Mouse (Mus musculus) embryonic fibroblast, embryonic 13.5 days (primary cell): ENCODE measurements around the gene Veph1. TPM values are rescaled to one million over a fixed set of nuclear protein-coding genes. Genes with fewer than 3 reads are reported as not detected.

Source experiments
- H3K27ac ChIP-seq: 2 replicates; pipeline ENCODE4 v1.5.1; 2012; ENCODE audit warnings: low read length, control low read depth, inconsistent platforms; ENCODE audit not compliant: insufficient read depth
- H3K4me1 ChIP-seq: 2 replicates; pipeline ENCODE4 v1.6.1; 2011; ENCODE audit warnings: low read length; ENCODE audit not compliant: control insufficient read depth, insufficient read depth
- H3K4me3 ChIP-seq: 2 replicates; pipeline ENCODE4 v1.5.1; 2011; ENCODE audit warnings: mild to moderate bottlenecking, control low read depth, low read length; ENCODE audit not compliant: insufficient read depth
- CTCF ChIP-seq: IDR thresholded peaks from 2 replicates; pipeline ENCODE4 v1.5.1; 2011; ENCODE audit warnings: mild to moderate bottlenecking, control low read depth, low read length, moderate library complexity, borderline replicate concordance; ENCODE audit not compliant: insufficient read depth
- POLR2A ChIP-seq: IDR thresholded peaks from 2 replicates; pipeline ENCODE4 v1.6.1; 2011; ENCODE audit warnings: low read depth, mild to moderate bottlenecking, control low read depth, low read length, moderate library complexity
- polyA plus RNA-seq: library from polyadenylated mRNA; stranded (reverse); fragments of >200 nt; gene quantifications from 2 replicates; pipeline ENCODE4 v1.2.4, GENCODE M21; 2011; ENCODE audit warnings: low read depth; ENCODE audit not compliant: missing spikeins, insufficient read length

Gene Veph1
- polyA plus RNA-seq, 1 experiment: 0.42 TPM

DNA sequence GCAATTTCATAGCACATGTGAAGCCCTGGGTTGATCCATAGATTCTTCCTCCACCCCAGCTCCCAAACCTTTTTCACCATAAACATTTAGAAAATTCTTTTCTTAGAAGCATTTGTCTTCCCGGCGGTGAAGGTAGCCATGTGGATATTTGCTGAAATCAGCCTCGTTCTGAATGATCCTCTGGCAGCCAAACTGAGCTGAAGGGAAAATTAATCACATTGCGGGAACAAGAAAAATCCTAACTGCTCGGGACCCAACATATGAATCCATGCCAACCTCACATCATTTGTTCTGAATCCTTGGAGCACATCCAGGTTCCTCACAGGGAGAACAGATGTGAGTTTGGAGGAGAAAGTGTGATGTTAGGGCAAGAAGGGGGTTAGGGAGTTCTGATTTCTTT, 123.7 kb downstream of the Veph1 start:
- Histone ChIP-seq H3K4me1 (no peaks in the 10 kb centered on the region), H3K27ac (peak overlapping the region; percentile 73; the same call in 1 of the 2 replicates), H3K4me3 (no peak overlapping the region)
- TF ChIP-seq CTCF: no peak
- TF ChIP-seq POLR2A: no peak

- no peak for TF ChIP-seq POLR2A
- TF ChIP-seq CTCF: no peak
- Histone ChIP-seq H3K4me3 (no peak overlapping the region), H3K4me1 (peaks cover 2% of the 10 kb centered on the region; the same call in 1 of the 2 replicates), H3K27ac (no peak overlapping the region)
These were observed 126.6 kb downstream of the Veph1 start for GRCm38 (mm10) chr3:66169873-66170538.

DNA sequence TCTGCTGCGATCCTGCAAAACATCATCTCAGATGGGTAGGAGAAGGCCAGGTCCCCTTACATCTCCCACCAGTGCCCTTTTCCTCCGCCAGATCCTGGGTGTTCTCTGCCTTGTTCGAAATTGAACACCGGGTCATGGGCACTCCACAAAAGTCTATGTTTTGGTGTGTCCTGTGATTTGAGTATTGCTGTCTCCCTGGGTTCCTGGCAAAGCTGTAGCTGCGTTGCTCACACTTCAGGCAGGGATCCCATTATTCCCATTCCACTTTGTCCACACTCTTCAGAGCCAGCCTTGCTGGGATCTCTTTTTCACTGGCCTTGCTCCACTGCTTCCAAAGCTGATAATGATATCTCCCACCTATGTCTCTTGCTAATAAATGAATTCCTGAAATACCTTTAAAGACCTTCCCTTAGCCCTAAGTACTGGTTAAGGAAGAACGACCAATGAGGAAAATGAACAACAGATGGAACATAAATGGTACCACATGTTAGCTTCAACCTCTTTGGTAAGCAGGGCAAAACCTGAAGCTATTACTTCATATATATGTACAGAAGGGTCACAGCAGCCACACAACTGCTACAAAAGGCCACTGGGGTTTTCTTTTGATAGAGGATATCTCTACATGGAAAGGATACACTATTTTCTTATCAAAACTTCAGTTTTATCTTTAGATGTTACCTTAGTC, 129.9 kb downstream of the Veph1 start:
- Histone ChIP-seq H3K27ac (peak overlapping the region; percentile 22; the same call in 1 of the 2 replicates), H3K4me1 (peaks cover 2% of the 10 kb centered on the region; the same call in 1 of the 2 replicates), H3K4me3 (no peak overlapping the region)
- no peak for TF ChIP-seq CTCF
- TF ChIP-seq POLR2A: no peak

GRCm38 (mm10) chr3:66165026-66165425, 131.6 kb downstream of the Veph1 start:
- H3K4me1 ChIP-seq: peaks cover 2% of the 10 kb centered on the region; the same call in 1 of the 2 replicates
- TF ChIP-seq POLR2A (no peak), CTCF (no peak)
- H3K27ac ChIP-seq: no peak overlapping the region
- H3K4me3 ChIP-seq: no peak overlapping the region

DNA sequence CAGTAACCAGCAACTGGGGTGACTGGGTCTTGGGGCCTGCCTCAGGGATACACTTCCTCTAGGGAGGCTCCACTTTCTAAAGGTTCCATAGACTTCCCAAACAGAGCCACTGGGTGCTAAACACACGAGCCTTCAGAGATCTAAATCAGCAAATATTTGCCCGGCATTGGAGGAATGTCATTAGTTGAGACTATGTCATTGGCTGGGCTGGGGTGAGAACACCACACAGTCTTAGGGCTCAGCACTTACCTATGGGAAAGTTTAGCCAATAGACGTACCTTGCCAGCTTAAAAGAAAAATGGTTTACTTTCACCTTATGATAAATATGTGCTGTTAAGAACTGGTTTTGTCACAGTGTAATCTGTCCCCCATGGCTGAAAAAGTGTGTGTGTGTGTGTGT, 132.1 kb downstream of the Veph1 start:
- Histone ChIP-seq H3K4me3 (no peak overlapping the region), H3K4me1 (peaks cover 2% of the 10 kb centered on the region; the same call in 1 of the 2 replicates), H3K27ac (no peak overlapping the region)
- TF ChIP-seq POLR2A: no peak
- no peak for TF ChIP-seq CTCF

DNA sequence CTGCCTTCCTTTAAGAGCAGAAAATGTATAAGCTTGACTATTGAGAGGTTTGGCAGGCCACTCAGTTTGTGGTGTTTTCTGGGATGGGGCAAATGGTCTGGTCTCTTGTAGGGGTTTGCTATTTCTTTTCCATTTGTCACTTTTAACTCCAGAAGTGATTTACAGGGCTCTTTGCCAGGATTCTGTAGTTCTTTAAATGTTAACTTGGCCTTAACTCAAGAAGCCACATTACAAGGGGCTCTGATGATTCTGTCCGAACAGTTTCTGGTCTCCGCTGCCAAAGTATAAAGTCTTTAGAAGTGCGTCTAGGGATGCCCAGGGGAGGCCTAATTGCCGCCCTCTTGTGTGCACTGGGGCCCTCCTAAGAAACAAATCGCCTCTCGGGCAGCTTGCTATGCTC, 134.0 kb downstream of the Veph1 start:
- Histone ChIP-seq H3K27ac (no peak overlapping the region), H3K4me3 (no peak overlapping the region)
- TF ChIP-seq CTCF (no peak), POLR2A (no peak)

DNA sequence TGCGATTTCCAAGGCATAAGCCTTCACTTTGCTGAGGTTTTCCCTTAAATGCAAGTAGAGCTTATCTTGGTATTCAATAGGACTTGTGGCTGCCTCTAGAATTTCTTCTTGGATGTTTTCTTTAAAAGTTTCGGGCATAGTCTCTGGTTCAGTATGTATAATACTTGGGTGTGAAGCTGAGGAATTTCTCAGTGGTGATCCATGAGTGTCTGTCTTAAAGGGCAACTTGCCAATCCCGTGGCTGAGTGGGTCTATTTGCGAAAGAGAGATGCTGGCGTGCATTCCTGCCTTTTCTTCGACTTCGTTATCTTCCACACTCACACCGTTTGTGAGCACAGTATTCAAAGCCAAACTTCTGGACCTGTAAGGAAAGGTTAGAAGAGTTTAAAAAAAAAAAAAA, 138.7 kb downstream of the Veph1 start:
- Histone ChIP-seq H3K4me3 (no peak overlapping the region), H3K4me1 (peaks cover 3% of the 10 kb centered on the region), H3K27ac (0 out of 2 replicates have a peak overlapping the region, but pooled peaks have one; percentile 19)
- TF ChIP-seq POLR2A (no peak), CTCF (no peak)

More for the DNA sequence above, 134.0 kb downstream of the Veph1 start:
- H3K4me1 ChIP-seq: peaks cover 4% of the 10 kb centered on the region

DNA sequence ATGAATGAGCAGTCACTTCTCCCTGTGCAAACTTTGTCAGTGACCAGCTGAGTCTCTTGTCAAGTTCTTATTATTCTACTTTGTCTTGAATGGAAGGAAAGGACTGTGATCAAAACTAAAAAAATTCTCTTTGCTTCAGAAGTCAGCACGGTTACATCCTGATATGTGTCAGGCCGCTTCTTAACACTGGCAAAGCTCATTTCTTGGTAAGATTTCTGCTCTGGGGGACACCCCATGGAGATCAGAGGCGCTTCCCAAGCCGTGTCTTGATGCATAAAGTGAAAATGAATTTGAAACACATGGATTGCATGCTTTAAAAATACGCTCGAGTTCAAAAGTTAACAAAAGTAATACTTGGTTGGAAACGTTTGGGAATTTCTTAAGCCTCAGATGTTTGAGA, 159.0 kb downstream of the Veph1 start:
- TF ChIP-seq CTCF (no peak), POLR2A (no peak)

DNA sequence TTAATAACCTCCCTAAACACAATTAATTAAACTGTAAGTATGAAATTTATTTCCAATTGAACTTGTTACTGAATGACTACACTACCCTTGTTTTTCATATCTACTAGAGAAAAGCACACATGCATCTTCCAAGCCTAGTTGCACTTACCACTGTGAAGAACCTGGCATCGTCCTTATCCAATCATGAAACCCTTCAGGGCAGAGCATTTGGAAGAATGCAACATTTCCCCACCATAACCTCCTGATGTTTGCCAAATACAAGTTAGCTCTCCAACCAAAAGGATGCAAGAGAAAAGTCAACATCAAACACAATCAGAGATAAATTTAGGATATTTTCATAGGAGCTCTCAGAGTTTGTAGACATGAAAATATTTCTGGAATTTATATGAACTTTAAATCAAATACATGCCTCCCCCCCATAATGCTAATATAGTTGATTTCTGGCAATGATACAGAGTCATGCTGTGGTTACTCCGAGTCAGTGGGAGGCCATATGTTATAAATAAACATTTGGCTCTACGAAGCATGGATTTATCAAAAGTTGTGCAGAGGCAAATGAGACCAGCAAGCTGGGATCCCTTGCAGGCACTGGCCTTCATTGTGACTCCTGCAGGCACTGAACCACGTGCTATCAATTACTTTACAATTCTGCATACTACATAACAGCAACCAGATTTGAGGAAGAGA, 165.2 kb downstream of the Veph1 start:
- H3K4me1 ChIP-seq: peaks cover 9% of the 10 kb centered on the region
- H3K4me3 ChIP-seq: no peak overlapping the region
- peak overlapping the region; percentile 45; the same call in 1 of the 2 replicates for H3K27ac ChIP-seq
- TF ChIP-seq CTCF (no peak), POLR2A (no peak)

More for the DNA sequence above, 159.0 kb downstream of the Veph1 start:
- Histone ChIP-seq H3K4me1 (peaks cover 5% of the 10 kb centered on the region; the same call in 1 of the 2 replicates), H3K27ac (no peak overlapping the region), H3K4me3 (no peak overlapping the region)
